Mouse (Mus musculus) ES-E14 (cell line): Measurements from ENCODE around the gene Grrp1.

Source experiments
- CHD2 ChIP-seq: IDR thresholded peaks from 2 replicates; pipeline ENCODE4 v1.6.1; 2014; ENCODE audit warnings: mild to moderate bottlenecking, low read depth, low read length, inconsistent platforms
- HCFC1 ChIP-seq: IDR thresholded peaks from 2 replicates; pipeline ENCODE4 v1.6.1; 2012; ENCODE audit warnings: low read length, inconsistent platforms, borderline replicate concordance; ENCODE audit not compliant: insufficient read depth
- MAFK ChIP-seq: IDR thresholded peaks from 2 replicates; pipeline ENCODE4 v1.6.1; 2014; ENCODE audit warnings: mild to moderate bottlenecking, low read depth, low read length, inconsistent platforms; ENCODE audit not compliant: insufficient read depth
- ZC3H11A ChIP-seq: IDR thresholded peaks from 2 replicates; pipeline ENCODE4 v1.6.1; 2012; ENCODE audit warnings: low read depth, mild to moderate bottlenecking, inconsistent platforms, low read length, borderline replicate concordance
- ZNF384 ChIP-seq: IDR thresholded peaks from 2 replicates; pipeline ENCODE4 v1.6.1; 2012; ENCODE audit warnings: low read depth, low read length, inconsistent platforms

- TF ChIP-seq ZC3H11A (no peak), CHD2 (no peak), ZNF384 (no peak), HCFC1 (no peak), MAFK (no peak)
These were observed 19.0 kb downstream of the Grrp1 start for GRCm38 (mm10) chr4:134234876-134235275.
